Mouse (Mus musculus) heart, adult 2 months (tissue): Measurements from ENCODE around the gene Uck2. TPM values are rescaled to one million over a fixed set of nuclear protein-coding genes. Genes with fewer than 3 reads are reported as not detected.

Experiments used
- DNase-seq, 2 experiments: peaks; one replicate each; pipeline ENCODE4 v3.0.0; 2021
- H3K27ac ChIP-seq: fragments of 200-600 bp; 2 replicates; pipeline ENCODE4 v1.8.1; 2022
- H3K27me3 ChIP-seq: fragments of 200-500 bp; 2 replicates; pipeline ENCODE4 v1.6.1; 2012; ENCODE audit warnings: mild to moderate bottlenecking, low read length, inconsistent platforms, mixed read lengths; ENCODE audit not compliant: control insufficient read depth, insufficient read depth
- H3K36me3 ChIP-seq: fragments of 200-500 bp; 2 replicates; pipeline ENCODE4 v1.6.1; 2012; ENCODE audit warnings: low read length, inconsistent platforms; ENCODE audit not compliant: control insufficient read depth, insufficient read depth
- H3K4me1 ChIP-seq: fragments of 200-500 bp; 2 replicates; pipeline ENCODE4 v1.6.1; 2011; ENCODE audit warnings: low read length; ENCODE audit not compliant: control insufficient read depth, insufficient read depth
- H3K4me3 ChIP-seq: fragments of 200-600 bp; 2 replicates; pipeline ENCODE4 v1.8.1; 2022
- H3K79me2 ChIP-seq: fragments of 200-500 bp; replicated peaks from 2 replicates; pipeline ENCODE4 v1.6.1; 2012; ENCODE audit warnings: mild to moderate bottlenecking, inconsistent platforms, low read length, moderate library complexity, mixed read lengths; ENCODE audit not compliant: control insufficient read depth, insufficient read depth
- H3K9ac ChIP-seq: fragments of 200-500 bp; 2 replicates; pipeline ENCODE4 v1.6.1; 2012; ENCODE audit warnings: low read depth, mild to moderate bottlenecking, control low read depth, inconsistent platforms, low read length, mixed read lengths
- CTCF ChIP-seq: fragments of 200-600 bp; IDR thresholded peaks from 2 replicates; pipeline ENCODE4 v1.8.1; 2022; ENCODE audit warnings: antibody characterized with exemption, mild to moderate bottlenecking, moderate library complexity
- EP300 ChIP-seq: fragments of 200-500 bp; IDR thresholded peaks from 2 replicates; pipeline ENCODE4 v1.6.1; 2011; ENCODE audit warnings: low read depth, low read length, control low read depth; ENCODE audit not compliant: insufficient read depth
- POLR2A ChIP-seq: fragments of 200-500 bp; IDR thresholded peaks from 2 replicates; pipeline ENCODE4 v1.6.1; 2011; ENCODE audit warnings: mild to moderate bottlenecking, low read depth, low read length, control low read depth; ENCODE audit not compliant: insufficient read depth
- WGBS: fragments of 180-500 bp; shearing (Covaris S2); methylation state at CpG from one replicate; pipeline ENCODE4 v1.1.7; 2018; 5-methylcytosine and 5-hydroxymethylcytosine counted together
- intact Hi-C: fragments of 180-260 bp; cut with DNase I; formaldehyde crosslinking; loops from one replicate; pipeline ENCODE4 v1.15.1; 2025
- polyA plus RNA-seq: library from polyadenylated mRNA; depleted of rRNA; stranded (reverse); fragments of >200 nt; gene quantifications from 2 replicates; pipeline ENCODE4 v1.2.3, GENCODE M21; 2012
- total RNA-seq, 2 experiments: library from RNA; stranded (reverse); gene quantifications; 2 replicates each; pipeline ENCODE4 v1.2.3; 2021

Uck2 gene
- total and polyA plus RNA-seq, 3 experiments: 21.4 to 57.6 (median 45.9) TPM

GRCm38 (mm10) chr1:167270342-167271111, 14.6 kb downstream of the Uck2 start:
- no peaks in the 10 kb centered on the region for H3K36me3 ChIP-seq
- WGBS: 15% methylated on average over 19 of the region's 19 CpGs
- no peak overlapping the region for H3K9ac ChIP-seq
- TF ChIP-seq EP300 (no peak), CTCF (no peak), POLR2A (no peak)
- H3K4me3 ChIP-seq: peak overlapping the region; percentile 20
- peaks cover 23% of the 10 kb centered on the region for H3K4me1 ChIP-seq
- H3K79me2 ChIP-seq: 0 out of 2 replicates have a peak, but pooled peaks cover 1% of the 10 kb centered on the region
- intact Hi-C loops: no loop called here
- peak overlapping the region; percentile 52 for H3K27ac ChIP-seq
- H3K27me3 ChIP-seq: no peaks in the 10 kb centered on the region
- peak in 1 of 2 experiments; percentile 49 for DNase-seq

- H3K36me3 ChIP-seq: no peaks in the 10 kb centered on the region
- 12% methylated on average over 6 of the region's 6 CpGs for WGBS
- DNase-seq: peak; percentile 76 to 86
- peak overlapping the region; percentile 14; the same call in 1 of the 2 replicates for H3K4me3 ChIP-seq
- no peaks in the 10 kb centered on the region for H3K27me3 ChIP-seq
- H3K79me2 ChIP-seq: 0 out of 2 replicates have a peak, but pooled peaks cover 1% of the 10 kb centered on the region
- H3K9ac ChIP-seq: no peak overlapping the region
- intact Hi-C loops: no loop called here
- TF ChIP-seq CTCF (0 out of 2 replicates have a peak, but pooled peaks have one; percentile 14), EP300 (peak; percentile 63; the same call in 1 of the 2 replicates), POLR2A (no peak)
- peaks cover 23% of the 10 kb centered on the region for H3K4me1 ChIP-seq
- peak overlapping the region; percentile 85 for H3K27ac ChIP-seq
These were observed 15.3 kb downstream of the Uck2 start for GRCm38 (mm10) chr1:167269856-167270270.

GRCm38 (mm10) chr1:167269350-167269811, 15.7 kb downstream of the Uck2 start:
- WGBS: 18% methylated on average over 14 of the region's 14 CpGs
- no peaks in the 10 kb centered on the region for H3K36me3 ChIP-seq
- DNase-seq: no peak
- 0 out of 2 replicates have a peak, but pooled peaks cover 1% of the 10 kb centered on the region for H3K79me2 ChIP-seq
- H3K27ac ChIP-seq: peak overlapping the region; percentile 85
- H3K4me1 ChIP-seq: peaks cover 23% of the 10 kb centered on the region
- H3K27me3 ChIP-seq: no peaks in the 10 kb centered on the region
- TF ChIP-seq EP300 (no peak), POLR2A (0 out of 2 replicates have a peak, but pooled peaks have one; percentile 17), CTCF (no peak)
- intact Hi-C loops: no loop called here
- H3K9ac ChIP-seq: 0 out of 2 replicates have a peak overlapping the region, but pooled peaks have one; percentile 17
- H3K4me3 ChIP-seq: peak overlapping the region; percentile 14; the same call in 1 of the 2 replicates

- H3K4me1 ChIP-seq: peaks cover 20% of the 10 kb centered on the region
- H3K27ac ChIP-seq: peak overlapping the region; percentile 84
- no peak overlapping the region for H3K4me3 ChIP-seq
- 68% methylated on average over 9 of the region's 9 CpGs for WGBS
- DNase-seq: no peak
- H3K9ac ChIP-seq: no peak overlapping the region
- intact Hi-C loops: no loop called here
- no peaks in the 10 kb centered on the region for H3K36me3 ChIP-seq
- no peaks in the 10 kb centered on the region for H3K27me3 ChIP-seq
- TF ChIP-seq EP300 (no peak), POLR2A (no peak), CTCF (no peak)
- H3K79me2 ChIP-seq: 0 out of 2 replicates have a peak, but pooled peaks cover 1% of the 10 kb centered on the region
These were observed 16.6 kb downstream of the Uck2 start for GRCm38 (mm10) chr1:167268360-167269063.

GRCm38 (mm10) chr1:167266720-167267119, 18.4 kb downstream of the Uck2 start:
- 89% methylated on average over 3 of the region's 3 CpGs for WGBS
- no peaks in the 10 kb centered on the region for H3K36me3 ChIP-seq
- DNase-seq: no peak
- 0 out of 2 replicates have a peak, but pooled peaks cover 1% of the 10 kb centered on the region for H3K79me2 ChIP-seq
- no peak for TF ChIP-seq CTCF
- H3K27me3 ChIP-seq: no peaks in the 10 kb centered on the region
- intact Hi-C loops: no loop called here
- H3K4me1 ChIP-seq: peaks cover 20% of the 10 kb centered on the region
- no peak overlapping the region for H3K27ac ChIP-seq
- H3K9ac ChIP-seq: no peak overlapping the region
- no peak overlapping the region for H3K4me3 ChIP-seq
